Mouse (Mus musculus) hindbrain, postnatal 0 days (tissue): Measurements from ENCODE around the gene Gm364. TPM values are rescaled to one million over a fixed set of nuclear protein-coding genes. Genes with fewer than 3 reads are reported as not detected.

Experiments
- ATAC-seq: fragments of 200-750 bp; cut with Nextera tagmentation; 2 replicates; pipeline ENCODE4 v1.8.0; 2017; ENCODE audit warnings: mild to moderate bottlenecking, moderate TSS enrichment, moderate library complexity
- DNase-seq: peaks from one replicate; pipeline ENCODE4 v3.0.0-alpha.2; 2015; ENCODE audit warnings: low spot score
- H3K27ac ChIP-seq: fragments of 300-500 bp; sonication (generic); 2 replicates; pipeline ENCODE4 v1.5.1; 2014; ENCODE audit warnings: mild to moderate bottlenecking
- H3K27me3 ChIP-seq: fragments of 300-500 bp; sonication (generic); 2 replicates; pipeline ENCODE4 v1.6.1; 2014; ENCODE audit warnings: low read length, mixed read lengths; ENCODE audit not compliant: insufficient read depth
- H3K36me3 ChIP-seq: fragments of 300-500 bp; sonication (generic); 2 replicates; pipeline ENCODE4 v1.6.1; 2014; ENCODE audit warnings: low read length, mixed read lengths; ENCODE audit not compliant: insufficient read depth
- H3K4me1 ChIP-seq: fragments of 300-500 bp; sonication (generic); 2 replicates; pipeline ENCODE4 v1.6.1; 2014; ENCODE audit warnings: antibody characterized with exemption, low read length, mixed read lengths; ENCODE audit not compliant: insufficient read depth
- H3K4me2 ChIP-seq: fragments of 300-500 bp; sonication (generic); 2 replicates; pipeline ENCODE4 v1.6.1; 2014; ENCODE audit warnings: low read depth, mild to moderate bottlenecking, low read length, moderate library complexity, mixed read lengths
- H3K4me3 ChIP-seq: fragments of 300-500 bp; sonication (generic); 2 replicates; pipeline ENCODE4 v1.5.1; 2014; ENCODE audit warnings: low read length
- H3K9ac ChIP-seq: fragments of 300-500 bp; sonication (generic); replicated peaks from 2 replicates; pipeline ENCODE4 v1.6.1; 2014; ENCODE audit warnings: mild to moderate bottlenecking, low read length, moderate library complexity, mixed read lengths
- H3K9me3 ChIP-seq: fragments of 300-500 bp; sonication (generic); 2 replicates; pipeline ENCODE4 v1.6.1; 2016; ENCODE audit warnings: low read length, mixed read lengths
- CTCF ChIP-seq: IDR thresholded peaks from 2 replicates; pipeline ENCODE4 v1.5.1; 2016; ENCODE audit warnings: antibody characterized with exemption, control low read depth, low read depth
- WGBS: fragments of 180-500 bp; shearing (Covaris S2); extraction: QIAGEN DNeasy Blood & Tissue Kit; methylation state at CpG from one replicate; pipeline ENCODE4 v1.1.7; 2014; 5-methylcytosine and 5-hydroxymethylcytosine counted together
- polyA plus RNA-seq: library from polyadenylated mRNA; unstranded; fragments of >200 nt; fragmentation: Nextera tagmentation; extraction: Ambion mirVana; gene quantifications from 2 replicates; pipeline ENCODE4 v1.2.1, GENCODE M21; 2015
- total RNA-seq: library from RNA; depleted of rRNA; stranded (reverse); fragments of >200 nt; gene quantifications from 2 replicates; pipeline ENCODE4 v1.2.3, GENCODE M21; 2014; rRNA removed

The Gm364 gene
- total RNA-seq (not detected in 2 replicates), polyA plus RNA-seq (0.06 TPM in 1 of 2 replicates, not detected in the other)

- ATAC-seq (no peak), DNase-seq (no peak)
- Histone ChIP-seq H3K9me3 (no peaks in the 10 kb centered on the region), H3K9ac (no peak within 1 kb of the TSS), H3K27me3 (no peaks in the 10 kb centered on the region), H3K4me2 (no peak within 1 kb of the TSS), H3K36me3 (no peaks in the 10 kb centered on the region), H3K4me1 (no peaks in the 10 kb centered on the region), H3K4me3 (no peak within 1 kb of the TSS), H3K27ac (no peak within 1 kb of the TSS)
- TF ChIP-seq CTCF: no peak
- WGBS: 83% methylated on average over 12 of the region's 12 CpGs
Observed at GRCm38 (mm10) chrX:57408769-57409168, at the start of gene Gm364. Gene Gm364 (plus strand): TSS chrX:57409154.

GRCm38 (mm10) chrX:57359316-57359715 lies 49.6 kb upstream of the Gm364 start:
- H3K4me2 ChIP-seq: no peak overlapping the region
- H3K4me3 ChIP-seq: no peak overlapping the region
- WGBS: 59% methylated on average over 1 of the region's 1 CpGs
- H3K27ac ChIP-seq: no peak overlapping the region
- H3K36me3 ChIP-seq: no peaks in the 10 kb centered on the region
- ATAC-seq: no peak
- no peaks in the 10 kb centered on the region for H3K4me1 ChIP-seq
- no peak for TF ChIP-seq CTCF
- no peaks in the 10 kb centered on the region for H3K9me3 ChIP-seq
- H3K27me3 ChIP-seq: no peaks in the 10 kb centered on the region
- no peak overlapping the region for H3K9ac ChIP-seq
- no peak for DNase-seq

- H3K27ac ChIP-seq: no peak overlapping the region
- no peaks in the 10 kb centered on the region for H3K9me3 ChIP-seq
- no peak for ATAC-seq
- H3K9ac ChIP-seq: no peak overlapping the region
- no peak for TF ChIP-seq CTCF
- H3K36me3 ChIP-seq: no peaks in the 10 kb centered on the region
- no peak for DNase-seq
- no peak overlapping the region for H3K4me2 ChIP-seq
- no peaks in the 10 kb centered on the region for H3K27me3 ChIP-seq
- H3K4me3 ChIP-seq: no peak overlapping the region
- H3K4me1 ChIP-seq: no peaks in the 10 kb centered on the region
- WGBS: 62% methylated on average over 2 of the region's 2 CpGs
Observed at GRCm38 (mm10) chrX:57364891-57365569, 43.9 kb upstream of the Gm364 start.

GRCm38 (mm10) chrX:57372965-57373364 lies 36.0 kb upstream of the Gm364 start:
- Histone ChIP-seq H3K27ac (no peak overlapping the region), H3K36me3 (0 out of 2 replicates have a peak, but pooled peaks cover 4% of the 10 kb centered on the region), H3K9me3 (no peaks in the 10 kb centered on the region), H3K9ac (no peak overlapping the region), H3K4me1 (no peaks in the 10 kb centered on the region), H3K4me2 (no peak overlapping the region), H3K4me3 (no peak overlapping the region), H3K27me3 (no peaks in the 10 kb centered on the region)
- ATAC-seq: no peak
- 84% methylated on average over 4 of the region's 4 CpGs for WGBS
- DNase-seq: no peak
- no peak for TF ChIP-seq CTCF

- H3K4me2 ChIP-seq: no peak overlapping the region
- H3K4me3 ChIP-seq: no peak overlapping the region
- no peak overlapping the region for H3K27ac ChIP-seq
- no peaks in the 10 kb centered on the region for H3K9me3 ChIP-seq
- ATAC-seq (no peak), DNase-seq (no peak)
- no peak overlapping the region for H3K9ac ChIP-seq
- 0 out of 2 replicates have a peak, but pooled peaks cover 4% of the 10 kb centered on the region for H3K36me3 ChIP-seq
- WGBS: 91% methylated on average over 2 of the region's 2 CpGs
- no peaks in the 10 kb centered on the region for H3K4me1 ChIP-seq
- no peaks in the 10 kb centered on the region for H3K27me3 ChIP-seq
- TF ChIP-seq CTCF: no peak
Observed at GRCm38 (mm10) chrX:57373543-57373942, 35.4 kb upstream of the Gm364 start.

GRCm38 (mm10) chrX:57374029-57374428 lies 34.9 kb upstream of the Gm364 start:
- 72% methylated on average over 2 of the region's 2 CpGs for WGBS

GRCm38 (mm10) chrX:57377096-57377495 lies 31.9 kb upstream of the Gm364 start:
- Histone ChIP-seq H3K4me3 (no peak overlapping the region), H3K36me3 (0 out of 2 replicates have a peak, but pooled peaks cover 4% of the 10 kb centered on the region), H3K4me1 (no peaks in the 10 kb centered on the region), H3K27me3 (no peaks in the 10 kb centered on the region), H3K27ac (no peak overlapping the region), H3K9me3 (no peaks in the 10 kb centered on the region), H3K9ac (no peak overlapping the region), H3K4me2 (no peak overlapping the region)
- 71% methylated on average over 3 of the region's 3 CpGs for WGBS
- DNase-seq (no peak), ATAC-seq (no peak)
- TF ChIP-seq CTCF: no peak

More at GRCm38 (mm10) chrX:57374029-57374428, 34.9 kb upstream of the Gm364 start:
- no peak overlapping the region for H3K27ac ChIP-seq
- no peak overlapping the region for H3K9ac ChIP-seq
- no peaks in the 10 kb centered on the region for H3K9me3 ChIP-seq
- no peaks in the 10 kb centered on the region for H3K4me1 ChIP-seq
- no peaks in the 10 kb centered on the region for H3K27me3 ChIP-seq
- no peak overlapping the region for H3K4me2 ChIP-seq
- no peak overlapping the region for H3K4me3 ChIP-seq
- TF ChIP-seq CTCF: no peak
- DNase-seq: no peak
- ATAC-seq: no peak
- H3K36me3 ChIP-seq: 0 out of 2 replicates have a peak, but pooled peaks cover 4% of the 10 kb centered on the region
